Mouse (Mus musculus): ENCODE measurements at regions not wholly inside any gene's neighbourhood (a gene's known extent, or its start where the extent isn't known, plus 50 kb on each side); places are given as distances from the start of the nearest gene placed in this dataset.

GRCm38 (mm10) chr2:168338382-168338781 is 56.8 kb upstream of the Kcng1 start:
- TF ChIP-seq POLR2A (IDR thresholded peaks at IDR 0.05; ENCODE audit: extremely low read depth, insufficient read depth, low read length), result no peak
- no peak for TF ChIP-seq CTCF (IDR thresholded peaks at IDR 0.05; ENCODE audit: extremely low read depth, insufficient read depth, low read length)
